Mouse (Mus musculus) liver, adult (tissue): ENCODE measurements around the gene Nppc.

Source experiments
- GATA4 ChIP-seq: IDR thresholded peaks from 2 replicates; pipeline ENCODE4 v1.6.1; 2014; ENCODE audit warnings: mild to moderate bottlenecking, low read length; ENCODE audit not compliant: insufficient replicate concordance

Nppc gene

GRCm38 (mm10) chr1:86623001-86624000, 47.1 kb downstream of the Nppc start:
- TF ChIP-seq GATA4, result no peak

GRCm38 (mm10) chr1:86622296-86622695, 48.1 kb downstream of the Nppc start:
- no peak for TF ChIP-seq GATA4

GRCm38 (mm10) chr1:86618454-86619125, 51.8 kb downstream of the Nppc start:
- TF ChIP-seq GATA4, result no peak
